Mouse (Mus musculus) limb, embryonic 15.5 days (tissue): Measurements from ENCODE around the gene Reep1. TPM values are rescaled to one million over a fixed set of nuclear protein-coding genes. Genes with fewer than 3 reads are reported as not detected.
"Not testable (repeated sequence)": the region's sequence is repeated elsewhere in the genome, so short reads cannot be mapped to it uniquely, and the experiment has no call there.

Experiments used
- ATAC-seq: fragments of 200-750 bp; cut with Nextera tagmentation; 2 replicates; pipeline ENCODE4 v1.8.0; 2017; ENCODE audit warnings: low read depth, moderate TSS enrichment; ENCODE audit not compliant: insufficient number of reproducible peaks, low FRiP score, low TSS enrichment
- H3K27ac ChIP-seq: fragments of 300-500 bp; sonication (generic); 2 replicates; pipeline ENCODE4 v1.5.1; 2015; ENCODE audit warnings: moderate library complexity, mild to moderate bottlenecking, inconsistent platforms
- H3K27me3 ChIP-seq: fragments of 300-500 bp; sonication (generic); 2 replicates; pipeline ENCODE4 v1.6.1; 2015; ENCODE audit warnings: inconsistent platforms
- H3K36me3 ChIP-seq: fragments of 300-500 bp; sonication (generic); 2 replicates; pipeline ENCODE4 v1.6.1; 2015; ENCODE audit warnings: inconsistent platforms
- H3K4me1 ChIP-seq: fragments of 300-500 bp; sonication (generic); 2 replicates; pipeline ENCODE4 v1.6.1; 2015; ENCODE audit warnings: inconsistent platforms
- H3K4me2 ChIP-seq: fragments of 300-500 bp; sonication (generic); 2 replicates; pipeline ENCODE4 v1.6.1; 2015; ENCODE audit warnings: mild to moderate bottlenecking, inconsistent platforms
- H3K4me3 ChIP-seq: fragments of 300-500 bp; sonication (generic); 2 replicates; pipeline ENCODE4 v1.5.1; 2015; ENCODE audit warnings: mild to moderate bottlenecking, inconsistent platforms
- H3K9ac ChIP-seq: fragments of 300-500 bp; sonication (generic); 2 replicates; pipeline ENCODE4 v1.6.1; 2015; ENCODE audit warnings: inconsistent platforms
- H3K9me3 ChIP-seq: fragments of 300-500 bp; sonication (generic); 2 replicates; pipeline ENCODE4 v1.6.1; 2016; ENCODE audit warnings: inconsistent platforms
- WGBS: fragments of 180-500 bp; shearing (Covaris S2); methylation state at CpG from one replicate; pipeline ENCODE4 v1.1.7; 2015; 5-methylcytosine and 5-hydroxymethylcytosine counted together
- polyA plus RNA-seq: library from polyadenylated mRNA; unstranded; fragments of >200 nt; fragmentation: Nextera tagmentation; extraction: Ambion mirVana; gene quantifications from 2 replicates; pipeline ENCODE4 v1.2.1, GENCODE M21; 2015

Gene Reep1
- polyA plus RNA-seq, 1 experiment from 2014 or later, result 13.5 TPM

DNA sequence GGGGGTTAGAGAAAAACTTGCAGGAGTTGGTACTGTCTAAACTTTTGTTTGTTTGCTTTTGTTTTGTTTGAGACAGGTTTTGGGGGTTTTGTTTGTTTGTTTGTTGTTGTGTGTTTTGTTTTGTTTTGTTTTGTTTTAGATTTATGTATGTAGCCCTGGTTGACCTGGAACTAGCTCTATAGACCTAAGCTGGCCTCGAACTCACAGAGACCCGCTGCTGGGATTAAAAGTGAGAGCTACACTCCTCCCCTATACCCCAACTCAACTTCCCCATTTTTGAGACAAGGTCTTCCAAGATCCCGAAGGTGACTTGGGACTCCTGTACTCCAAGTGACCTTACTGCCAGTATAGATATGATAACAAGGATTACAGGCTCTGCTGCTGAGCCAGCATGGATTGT is 116.6 kb downstream of the Reep1 start:
- Histone ChIP-seq H3K27ac (no peak overlapping the region), H3K4me2 (peak overlapping the region; percentile 56), H3K27me3 (no peaks in the 10 kb centered on the region), H3K9ac (no peak overlapping the region), H3K4me3 (peak overlapping the region; percentile 67), H3K36me3 (no peaks in the 10 kb centered on the region), H3K9me3 (no peaks in the 10 kb centered on the region), H3K4me1 (peaks cover 10% of the 10 kb centered on the region; the same call in 1 of the 2 replicates)
- no peak for ATAC-seq
- WGBS, result 34% methylated on average over 3 of the region's 3 CpGs

DNA sequence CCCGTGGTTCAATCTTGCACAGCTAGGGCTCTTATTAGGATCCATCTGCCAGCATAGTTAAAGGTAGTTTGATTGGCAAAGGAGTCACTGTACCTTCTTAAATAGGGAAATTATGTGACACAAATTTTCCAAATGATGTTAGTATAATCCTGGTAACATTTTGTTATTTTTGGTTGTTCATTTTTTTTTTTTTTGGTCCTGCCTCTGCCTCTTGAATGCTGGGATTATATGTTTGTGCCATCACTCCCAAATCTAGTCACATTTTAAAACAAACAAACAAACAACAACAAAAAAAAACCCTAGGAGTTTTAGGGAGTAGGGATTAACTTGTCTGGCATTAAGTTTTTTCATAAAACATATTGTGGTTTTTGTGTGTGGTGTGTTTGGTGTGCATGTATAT is 119.5 kb downstream of the Reep1 start, which contains the start of gene Mrpl35:
Gene Mrpl35 (minus strand): TSS at position 101 of the 400 bp plus-strand sequence.
- Histone ChIP-seq H3K9me3 (no peaks in the 10 kb centered on the region), H3K4me3 (no peak within 1 kb of the TSS), H3K4me2 (no peak within 1 kb of the TSS), H3K27me3 (no peaks in the 10 kb centered on the region), H3K9ac (no peak within 1 kb of the TSS), H3K36me3 (no peaks in the 10 kb centered on the region), H3K4me1 (peaks cover 11% of the 10 kb centered on the region), H3K27ac (no peak within 1 kb of the TSS)
- 50% methylated on average over 1 of the region's 1 CpGs for WGBS
- no peak for ATAC-seq

DNA sequence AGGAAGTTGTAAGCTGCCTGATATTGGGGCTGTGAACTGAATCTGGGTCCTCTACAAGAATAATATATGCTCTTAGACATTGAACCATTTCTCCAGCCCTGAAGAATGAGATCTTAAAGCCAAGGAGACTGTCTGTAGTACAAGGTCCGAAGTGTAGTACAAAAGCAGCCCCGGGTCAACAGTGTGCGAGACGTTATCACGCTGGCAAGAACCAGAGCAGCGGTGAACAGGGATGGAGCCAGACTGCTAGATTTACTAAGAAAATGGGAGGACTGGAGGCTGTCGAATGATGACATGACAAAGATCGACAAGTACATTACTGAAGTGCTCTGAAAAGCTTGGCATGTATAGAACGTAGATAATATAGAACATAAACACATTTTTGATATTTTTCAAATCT is 122.4 kb downstream of the Reep1 start:
- Histone ChIP-seq H3K9ac (no peak overlapping the region), H3K27me3 (no peaks in the 10 kb centered on the region), H3K4me2 (no peak overlapping the region), H3K9me3 (no peaks in the 10 kb centered on the region), H3K4me1 (peaks cover 9% of the 10 kb centered on the region), H3K4me3 (no peak overlapping the region), H3K27ac (no peak overlapping the region), H3K36me3 (peaks cover 6% of the 10 kb centered on the region; the same call in 1 of the 2 replicates)
- WGBS, result 88% methylated on average over 9 of the region's 9 CpGs
- ATAC-seq, result no peak

DNA sequence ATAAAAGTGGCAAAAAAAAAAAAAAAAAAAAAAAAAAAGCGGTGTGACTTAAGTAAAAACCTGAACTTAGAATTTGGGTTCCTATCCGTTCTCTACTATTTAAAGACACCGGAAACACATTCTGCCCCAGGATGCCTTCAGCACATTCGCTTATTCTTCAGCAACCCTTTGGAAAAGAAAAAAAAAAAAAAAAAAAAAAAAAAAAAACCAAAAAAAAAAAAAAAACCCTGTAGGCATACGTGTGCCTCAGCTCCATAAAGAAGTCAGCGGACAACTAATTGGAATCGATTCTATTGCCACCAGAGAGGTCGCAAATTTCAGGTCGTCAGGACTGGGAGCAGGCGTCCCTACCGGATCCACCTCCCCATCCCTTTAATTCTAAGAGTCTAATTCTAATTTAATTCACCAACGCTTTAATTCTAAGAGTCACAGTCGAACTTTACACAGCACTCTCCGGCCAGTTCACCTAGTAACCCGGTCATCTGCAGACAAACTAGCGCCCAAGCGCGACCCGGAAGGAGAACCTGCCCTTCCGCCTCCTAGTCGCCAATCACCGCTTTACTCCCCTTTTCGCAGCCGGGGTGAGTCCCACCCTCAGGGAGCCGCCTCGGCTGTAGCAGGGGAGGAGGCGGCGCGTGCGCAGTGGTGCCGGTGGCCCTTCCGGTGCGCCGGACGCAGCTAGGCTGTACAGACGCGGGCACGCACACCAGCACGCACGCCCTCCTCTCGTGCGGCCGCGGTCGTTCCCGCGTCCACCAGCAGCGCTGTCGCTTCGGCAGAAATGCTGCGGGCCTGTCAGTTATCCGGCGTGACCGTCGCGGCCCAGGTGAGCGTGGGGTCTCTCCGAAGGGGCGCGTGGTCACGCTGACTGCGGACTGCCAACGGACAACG is 123.6 kb downstream of the Reep1 start, which contains the start of gene Immt:
Gene Immt (plus strand): TSS at position 642 of the 891 bp plus-strand sequence.
- H3K4me2 ChIP-seq, result peak within 1 kb of the TSS; percentile 68
- no peaks in the 10 kb centered on the region for H3K27me3 ChIP-seq
- peak within 1 kb of the TSS; percentile 76 for H3K9ac ChIP-seq
- no peaks in the 10 kb centered on the region for H3K9me3 ChIP-seq
- peak within 1 kb of the TSS; percentile 97 for H3K4me3 ChIP-seq
- peaks cover 13% of the 10 kb centered on the region; the same call in 1 of the 2 replicates for H3K36me3 ChIP-seq
- WGBS, result under 1% methylated on average over 64 of the region's 64 CpGs
- peaks cover 9% of the 10 kb centered on the region for H3K4me1 ChIP-seq
- H3K27ac ChIP-seq, result peak within 1 kb of the TSS; percentile 94
- ATAC-seq, result peak; percentile 100

DNA sequence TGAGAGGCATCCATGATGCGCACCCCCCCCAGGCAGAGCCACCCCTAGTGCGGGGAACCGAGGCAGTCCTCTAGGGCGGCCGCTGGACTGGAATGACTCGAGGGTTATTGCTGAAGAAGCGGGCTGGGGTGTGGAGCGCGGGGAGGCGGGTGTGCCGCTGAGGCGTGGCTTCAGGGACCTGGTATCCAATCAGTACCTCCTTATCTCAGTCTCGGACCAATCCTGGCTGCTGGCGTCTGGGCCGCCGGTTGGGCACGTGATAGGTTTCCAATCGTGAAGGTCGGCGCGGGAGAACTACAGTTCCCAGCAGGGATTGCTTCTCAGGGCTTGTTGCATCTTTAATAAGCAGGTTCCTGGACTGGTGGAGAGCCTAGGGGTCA is 124.2 kb downstream of the Reep1 start:
- Histone ChIP-seq H3K9me3 (no peaks in the 10 kb centered on the region), H3K27me3 (no peaks in the 10 kb centered on the region), H3K27ac (peak overlapping the region; percentile 94), H3K4me2 (peak overlapping the region; percentile 68), H3K4me3 (peak overlapping the region; percentile 97), H3K9ac (peak overlapping the region; percentile 76), H3K36me3 (peaks cover 16% of the 10 kb centered on the region), H3K4me1 (peaks cover 9% of the 10 kb centered on the region)
- ATAC-seq, result peak; percentile 99
- WGBS, result under 1% methylated on average over 21 of the region's 21 CpGs

DNA sequence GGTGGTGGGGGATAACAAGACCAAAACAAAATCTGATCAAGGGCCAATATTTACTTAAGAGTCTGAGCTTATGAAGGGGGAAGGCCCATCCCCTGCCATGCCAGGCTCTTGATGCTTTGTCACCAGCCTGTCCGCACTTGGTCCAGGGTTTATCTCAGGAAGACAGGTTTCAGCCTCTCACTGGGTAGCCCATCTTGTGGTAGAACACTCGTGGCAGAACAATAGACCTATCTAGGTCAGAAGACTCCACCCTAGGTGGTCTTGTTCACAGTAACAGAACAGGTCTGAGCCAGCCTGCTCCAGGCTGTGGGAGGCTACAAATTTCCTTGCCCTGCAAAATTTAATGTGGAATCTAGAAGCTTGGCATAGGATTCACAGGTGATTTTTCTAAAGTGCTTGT is 129.4 kb downstream of the Reep1 start:
- no peak overlapping the region for H3K27ac ChIP-seq
- no peak overlapping the region for H3K9ac ChIP-seq
- H3K27me3 ChIP-seq, result no peaks in the 10 kb centered on the region
- ATAC-seq, result no peak
- no peak overlapping the region for H3K4me2 ChIP-seq
- H3K36me3 ChIP-seq, result peaks cover 17% of the 10 kb centered on the region
- WGBS, result 88% methylated on average over 2 of the region's 2 CpGs
- no peaks in the 10 kb centered on the region for H3K9me3 ChIP-seq
- H3K4me1 ChIP-seq, result peaks cover 8% of the 10 kb centered on the region
- H3K4me3 ChIP-seq, result no peak overlapping the region

DNA sequence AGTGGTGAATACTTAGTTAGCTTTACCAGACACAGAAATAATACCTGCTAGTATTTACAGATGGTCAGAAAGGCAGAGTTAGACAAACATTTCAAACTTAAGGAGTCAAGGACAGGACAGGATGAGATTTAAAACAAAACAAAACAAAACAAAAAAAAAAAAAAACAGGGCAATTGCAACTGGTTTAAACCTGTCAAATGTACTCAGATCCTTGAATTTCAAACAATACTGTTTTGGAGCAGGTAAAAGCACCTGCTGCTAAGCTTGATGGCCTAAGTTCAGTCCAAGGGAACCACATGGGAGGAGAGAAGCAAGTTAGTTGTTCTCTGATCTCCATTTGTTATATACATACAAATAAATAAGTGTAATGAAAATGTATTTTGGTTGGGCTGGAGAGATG is 132.5 kb downstream of the Reep1 start:
- Histone ChIP-seq H3K9me3 (no peaks in the 10 kb centered on the region), H3K4me2 (no peak overlapping the region), H3K36me3 (peaks cover 10% of the 10 kb centered on the region), H3K27me3 (no peaks in the 10 kb centered on the region), H3K27ac (no peak overlapping the region), H3K9ac (no peak overlapping the region), H3K4me3 (no peak overlapping the region), H3K4me1 (no peaks in the 10 kb centered on the region)
- ATAC-seq, result no peak

DNA sequence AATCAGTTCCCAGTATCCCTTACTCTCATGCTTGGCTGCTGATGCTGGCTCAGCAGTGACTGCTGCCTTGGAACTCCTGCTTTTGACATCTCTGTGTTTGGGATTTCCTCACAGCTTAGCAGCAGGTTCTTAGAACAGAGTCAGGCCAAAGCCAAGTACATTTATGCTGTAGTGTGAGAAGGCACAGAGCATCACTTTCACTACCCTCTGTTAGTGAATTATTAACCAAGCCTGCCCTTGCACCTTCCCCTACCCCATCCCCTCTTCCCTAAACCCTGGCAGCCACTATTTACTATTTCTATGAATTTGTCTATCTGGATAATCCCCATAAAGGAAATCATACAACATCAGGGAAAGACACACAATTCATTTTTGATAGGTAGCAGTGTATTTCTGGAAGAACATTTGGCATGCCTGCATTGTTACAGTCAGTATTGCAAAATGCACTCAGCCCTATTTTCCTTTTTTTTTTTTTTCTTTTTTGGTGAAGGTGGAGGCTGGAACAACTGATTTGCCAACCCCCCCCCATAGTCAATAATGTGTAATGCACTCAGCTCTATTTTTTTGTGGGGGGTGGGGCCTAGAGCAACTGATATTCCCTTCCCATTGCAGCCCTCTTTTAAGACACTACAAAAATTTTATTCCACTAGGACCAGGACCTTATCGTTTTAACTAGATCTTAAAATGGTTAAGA is 133.4 kb downstream of the Reep1 start:
- Histone ChIP-seq H3K4me2 (no peak overlapping the region), H3K36me3 (peaks cover 8% of the 10 kb centered on the region), H3K4me3 (no peak overlapping the region), H3K27me3 (no peaks in the 10 kb centered on the region), H3K27ac (no peak overlapping the region), H3K9me3 (no peaks in the 10 kb centered on the region), H3K9ac (no peak overlapping the region), H3K4me1 (no peaks in the 10 kb centered on the region)
- ATAC-seq, result no peak
- 82% methylated on average over 1 of the region's 1 CpGs for WGBS

DNA sequence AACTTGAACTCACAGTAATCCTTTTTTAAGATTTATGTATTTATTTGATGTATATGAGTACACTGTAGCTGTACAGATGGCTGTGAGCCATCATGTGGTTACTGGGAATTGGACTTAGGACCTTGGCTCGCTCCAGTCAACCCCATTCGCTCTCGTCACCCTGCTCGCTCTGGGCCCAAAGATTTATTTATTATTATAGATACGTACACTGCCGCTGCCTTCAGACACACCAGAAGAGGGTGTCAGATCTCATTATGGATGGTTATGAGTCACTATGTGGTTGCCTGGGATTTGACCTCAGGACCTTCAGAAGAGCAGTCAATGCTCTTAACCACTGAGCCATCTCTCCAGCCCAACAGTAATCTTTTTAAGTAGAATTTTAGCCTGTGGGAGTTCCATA is 139.5 kb downstream of the Reep1 start:
- H3K4me2 ChIP-seq, H3K4me3 ChIP-seq, H3K4me1 ChIP-seq, H3K27me3 ChIP-seq, H3K9ac ChIP-seq, ATAC-seq, H3K9me3 ChIP-seq, H3K27ac ChIP-seq: not testable (repeated sequence)
- H3K36me3 ChIP-seq, result peaks cover 31% of the 10 kb centered on the region
- 90% methylated on average over 6 of the region's 6 CpGs for WGBS

Other genes with a start within 250 kb of the Reep1 start
- 13.2 and 16.1 TPM in 2 replicates for gene Rnf103, start 213.7 kb upstream of the Reep1 start, polyA plus RNA-seq
- gene Chmp3, start 163.8 kb upstream of the Reep1 start, polyA plus RNA-seq, result 70.0 and 71.7 TPM in 2 replicates
- gene Kdm3a, start 74.6 kb upstream of the Reep1 start, polyA plus RNA-seq, result 41.8 and 42.5 TPM in 2 replicates
- gene Mrpl35, start 119.4 kb downstream of the Reep1 start, polyA plus RNA-seq, result 55.5 and 60.0 TPM in 2 replicates
- gene Immt, start 123.8 kb downstream of the Reep1 start, polyA plus RNA-seq, result 150 and 157 TPM in 2 replicates
- gene Ptcd3, start 201.2 kb downstream of the Reep1 start, polyA plus RNA-seq, result 82.5 and 83.7 TPM in 2 replicates
- 26.2 and 29.5 TPM in 2 replicates for gene Polr1a, start 201.5 kb downstream of the Reep1 start, polyA plus RNA-seq